Mouse (Mus musculus): ENCODE data around the gene Gc. TPM values are rescaled to one million over a fixed set of nuclear protein-coding genes. Genes with fewer than 3 reads are reported as not detected.

Gc gene
- polyA plus RNA-seq, 1 experiment from 2014 or later, result 33.7 TPM

Other genes with a start within 250 kb of the Gc start
- gene Npffr2, start 69.5 kb upstream of the Gc start, polyA plus RNA-seq (2016; fragmentation: Nextera tagmentation; extraction: Ambion mirVana), result not detected in 2 replicates

All from liver, embryonic 12.5 days (tissue).